Mouse (Mus musculus): ENCODE measurements around the gene Slc39a1. TPM values are rescaled to one million over a fixed set of nuclear protein-coding genes. Genes with fewer than 3 reads are reported as not detected.
"Not testable (repeated sequence)": the region's sequence is repeated elsewhere in the genome, so short reads cannot be mapped to it uniquely, and the experiment has no call there.

Gene Slc39a1
- total RNA-seq, 2 experiments from 2014 or later, result 83.7 to 84.3 TPM

- intact Hi-C loops (cut with DNase I), result no loop called here
These were observed 16.3 kb upstream of the Slc39a1 start, which contains the start of gene Jtb for GRCm38 (mm10) chr3:90231507-90232333. Gene Jtb, plus strand, starts transcription at chr3:90231597.

GRCm38 (mm10) chr3:90241251-90241650 is 6.7 kb upstream of the Slc39a1 start:
- no peak for DNase-seq (ENCODE audit: low spot score)
- intact Hi-C loops (cut with DNase I), result no loop called here

More at GRCm38 (mm10) chr3:90231507-90232333, 16.3 kb upstream of the Slc39a1 start, which contains the start of gene Jtb:
- DNase-seq (ENCODE audit: low spot score), result peak; percentile 87

- no peak for DNase-seq (ENCODE audit: low spot score)
- intact Hi-C loops (cut with DNase I), result no loop called here
These were observed 6.2 kb upstream of the Slc39a1 start for GRCm38 (mm10) chr3:90241669-90242358.

- no peak for DNase-seq (ENCODE audit: low spot score)
- intact Hi-C loops (cut with DNase I), result no loop called here
These were observed 4.8 kb upstream of the Slc39a1 start, which contains the start of gene Creb3l4 for GRCm38 (mm10) chr3:90242984-90243775. Gene Creb3l4, minus strand, starts transcription at chr3:90243512.

GRCm38 (mm10) chr3:90245406-90245805 is 2.6 kb upstream of the Slc39a1 start:
- intact Hi-C loops (cut with DNase I), result no loop called here
- DNase-seq (ENCODE audit: low spot score), result no peak

- intact Hi-C loops (cut with DNase I), result no loop called here
These were observed 377 bp upstream of the Slc39a1 start for GRCm38 (mm10) chr3:90247630-90247959.

GRCm38 (mm10) chr3:90248746-90249100 is 751 bp downstream of the Slc39a1 start:
- intact Hi-C loops (cut with DNase I), result no loop called here
- DNase-seq (ENCODE audit: low spot score), result peak; percentile 45

More at GRCm38 (mm10) chr3:90247630-90247959, 377 bp upstream of the Slc39a1 start:
- no peak for DNase-seq (ENCODE audit: low spot score)

- no peak for DNase-seq (ENCODE audit: low spot score)
- intact Hi-C loops (cut with DNase I), result no loop called here
These were observed 2.8 kb downstream of the Slc39a1 start for GRCm38 (mm10) chr3:90250791-90251190.

GRCm38 (mm10) chr3:90251731-90252226 is 3.8 kb downstream of the Slc39a1 start:
- intact Hi-C loops (cut with DNase I); DNase-seq (ENCODE audit: low spot score): not testable (repeated sequence)

GRCm38 (mm10) chr3:90252659-90253058 is 4.7 kb downstream of the Slc39a1 start:
- intact Hi-C loops (cut with DNase I); DNase-seq (ENCODE audit: low spot score): not testable (repeated sequence)

- intact Hi-C loops (cut with DNase I); DNase-seq (ENCODE audit: low spot score): not testable (repeated sequence)
These were observed 5.2 kb downstream of the Slc39a1 start for GRCm38 (mm10) chr3:90253174-90253573.

- intact Hi-C loops (cut with DNase I), result no loop called here
- peak; percentile 94 for DNase-seq (ENCODE audit: low spot score)
These were observed 5.9 kb downstream of the Slc39a1 start, which contains the start of gene Crtc2 for GRCm38 (mm10) chr3:90253653-90254418. Gene Crtc2, plus strand, starts transcription at chr3:90254163.

GRCm38 (mm10) chr3:90254419-90255193 is 6.6 kb downstream of the Slc39a1 start:
- intact Hi-C loops (cut with DNase I), result no loop called here
- DNase-seq (ENCODE audit: low spot score), result no peak

- no peak for DNase-seq (ENCODE audit: low spot score)
- intact Hi-C loops (cut with DNase I), result no loop called here
These were observed 7.2 kb downstream of the Slc39a1 start for GRCm38 (mm10) chr3:90255194-90255565.

GRCm38 (mm10) chr3:90255784-90256353 is 7.9 kb downstream of the Slc39a1 start:
- no peak for DNase-seq (ENCODE audit: low spot score)
- intact Hi-C loops (cut with DNase I), result no loop called here

- intact Hi-C loops (cut with DNase I), result no loop called here
- DNase-seq (ENCODE audit: low spot score), result no peak
These were observed 9.0 kb downstream of the Slc39a1 start for GRCm38 (mm10) chr3:90256731-90257530.

GRCm38 (mm10) chr3:90258521-90258920 is 10.5 kb downstream of the Slc39a1 start:
- intact Hi-C loops (cut with DNase I), result no loop called here
- no peak for DNase-seq (ENCODE audit: low spot score)

Data from heart, postnatal 25 days (tissue).